Mouse (Mus musculus) gastrocnemius, adult 2 months (tissue): Measurements from ENCODE around the gene Snx29. TPM values are rescaled to one million over a fixed set of nuclear protein-coding genes. Genes with fewer than 3 reads are reported as not detected.
"Not testable (repeated sequence)": the region's sequence is repeated elsewhere in the genome, so short reads cannot be mapped to it uniquely, and the experiment has no call there.

Experiments
- DNase-seq: peaks from one replicate; pipeline ENCODE4 v3.0.0; 2022
- H3K27ac ChIP-seq: fragments of 200-600 bp; 2 replicates; pipeline ENCODE4 v1.8.1; 2022; ENCODE audit warnings: mild to moderate bottlenecking
- H3K4me3 ChIP-seq: fragments of 200-600 bp; 2 replicates; pipeline ENCODE4 v1.8.1; 2022; ENCODE audit warnings: mild to moderate bottlenecking, moderate library complexity
- CTCF ChIP-seq: fragments of 200-600 bp; IDR thresholded peaks from 2 replicates; pipeline ENCODE4 v1.8.1; 2022; ENCODE audit warnings: antibody characterized with exemption, mild to moderate bottlenecking, moderate library complexity
- intact Hi-C: fragments of 180-260 bp; cut with DNase I; formaldehyde crosslinking; loops from one replicate; pipeline ENCODE4 v1.15.1; 2025
- total RNA-seq, 2 experiments: library from RNA; stranded (reverse); gene quantifications; 2 replicates each; pipeline ENCODE4 v1.2.3; 2021

Gene Snx29
- total RNA-seq, 2 experiments from 2014 or later: 9.6 to 11.6 TPM

- H3K27ac ChIP-seq: no peak overlapping the region
- no peak overlapping the region for H3K4me3 ChIP-seq
- DNase-seq: no peak
- no peak for TF ChIP-seq CTCF
- intact Hi-C loops: no loop called here
These were observed 125.2 kb downstream of the Snx29 start for GRCm38 (mm10) chr16:11447905-11448304.

- DNase-seq, intact Hi-C loops, H3K4me3 ChIP-seq, H3K27ac ChIP-seq: not testable (repeated sequence)
These were observed 126.0 kb downstream of the Snx29 start for GRCm38 (mm10) chr16:11448696-11449095.

- no peak for DNase-seq
- no peak overlapping the region for H3K4me3 ChIP-seq
- intact Hi-C loops: no loop called here
- no peak for TF ChIP-seq CTCF
- no peak overlapping the region for H3K27ac ChIP-seq
These were observed 126.6 kb downstream of the Snx29 start for GRCm38 (mm10) chr16:11449344-11449743.

GRCm38 (mm10) chr16:11450626-11451025 lies 127.9 kb downstream of the Snx29 start:
- DNase-seq: no peak
- intact Hi-C loops: loop anchor here (10.0 kb wide), 1 partner anchor 454 kb away; the partner anchor contains the start of gene Cpped1
- no peak for TF ChIP-seq CTCF
- H3K27ac ChIP-seq: no peak overlapping the region
- no peak overlapping the region for H3K4me3 ChIP-seq

GRCm38 (mm10) chr16:11454871-11455270 lies 132.2 kb downstream of the Snx29 start:
- no peak for TF ChIP-seq CTCF
- intact Hi-C loops: loop anchor here (10.0 kb wide), 1 partner anchor 450 kb away; the partner anchor contains the start of gene Cpped1
- no peak for DNase-seq
- Histone ChIP-seq H3K4me3 (no peak overlapping the region), H3K27ac (0 out of 2 replicates have a peak overlapping the region, but pooled peaks have one; percentile 2)

- Histone ChIP-seq H3K4me3 (no peak overlapping the region), H3K27ac (peak overlapping the region; percentile 48)
- intact Hi-C loops: loop anchor here (10.0 kb wide), 1 partner anchor 449 kb away; the partner anchor contains the start of gene Cpped1
- TF ChIP-seq CTCF: peak; percentile 47
- DNase-seq: no peak
These were observed 132.9 kb downstream of the Snx29 start for GRCm38 (mm10) chr16:11455545-11456140.

- no peak for TF ChIP-seq CTCF
- Histone ChIP-seq H3K4me3 (no peak overlapping the region), H3K27ac (peak overlapping the region; percentile 48)
- no peak for DNase-seq
- intact Hi-C loops: loop anchor here (10.0 kb wide), 1 partner anchor 449 kb away; the partner anchor contains the start of gene Cpped1
These were observed 133.5 kb downstream of the Snx29 start for GRCm38 (mm10) chr16:11456141-11456645.

GRCm38 (mm10) chr16:11457136-11457535 lies 134.4 kb downstream of the Snx29 start:
- no peak for DNase-seq
- no peak for TF ChIP-seq CTCF
- intact Hi-C loops: loop anchor here (10.0 kb wide), 1 partner anchor 448 kb away; the partner anchor contains the start of gene Cpped1
- Histone ChIP-seq H3K4me3 (no peak overlapping the region), H3K27ac (no peak overlapping the region)

GRCm38 (mm10) chr16:11457609-11458350 lies 135.1 kb downstream of the Snx29 start:
- no peak overlapping the region for H3K27ac ChIP-seq
- TF ChIP-seq CTCF: no peak
- intact Hi-C loops: loop anchor here (10.0 kb wide), 1 partner anchor 447 kb away; the partner anchor contains the start of gene Cpped1
- no peak overlapping the region for H3K4me3 ChIP-seq
- DNase-seq: no peak

- Histone ChIP-seq H3K4me3 (no peak overlapping the region), H3K27ac (no peak overlapping the region)
- no peak for DNase-seq
- intact Hi-C loops: loop anchor here (10.0 kb wide), 1 partner anchor 235 kb away; no protein-coding TSS in a partner anchor
- TF ChIP-seq CTCF: no peak
These were observed 137.5 kb downstream of the Snx29 start for GRCm38 (mm10) chr16:11460210-11460609.

- peak overlapping the region; percentile 67 for H3K27ac ChIP-seq
- peak; percentile 55 for DNase-seq
- TF ChIP-seq CTCF: no peak
- intact Hi-C loops: loop anchor here (10.0 kb wide), 1 partner anchor 233 kb away; no protein-coding TSS in a partner anchor
- peak overlapping the region; percentile 49 for H3K4me3 ChIP-seq
These were observed 138.9 kb downstream of the Snx29 start for GRCm38 (mm10) chr16:11461612-11462011.

GRCm38 (mm10) chr16:11468533-11469179 lies 145.9 kb downstream of the Snx29 start:
- DNase-seq: peak; percentile 84
- H3K4me3 ChIP-seq: no peak overlapping the region
- peak; percentile 85 for TF ChIP-seq CTCF
- intact Hi-C loops: loop anchor here (2.0 to 10.0 kb wide), 3 partner anchors 66 to 226 kb away; no protein-coding TSS in a partner anchor
- no peak overlapping the region for H3K27ac ChIP-seq
